Mouse (Mus musculus): ENCODE results near the gene Cacul1.
A peak's percentile ranks its signal among the peaks of the same experiment; 100 is the strongest.

The Cacul1 gene

DNA sequence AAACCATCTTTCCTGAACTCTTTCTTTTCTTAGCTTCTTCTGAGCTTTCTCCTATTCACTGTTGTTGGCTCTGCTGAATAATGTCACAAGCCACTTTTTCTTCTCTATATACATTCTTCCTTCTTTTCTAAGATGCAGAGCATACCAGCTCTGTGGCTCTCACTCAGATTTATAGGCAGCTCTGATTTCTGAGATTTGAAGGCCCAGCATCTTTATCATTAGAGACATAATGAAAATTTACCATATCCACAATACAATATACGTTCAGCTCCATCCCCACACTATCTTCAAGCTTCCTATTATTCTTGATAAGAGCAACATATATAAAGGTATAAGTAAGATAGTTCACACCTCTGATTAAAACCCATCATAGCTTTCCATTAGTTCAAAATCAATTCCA lies 50.7 kb downstream of the Cacul1 start:
- no peak for DNase-seq (ENCODE audit: low read depth, low spot score)

DNA sequence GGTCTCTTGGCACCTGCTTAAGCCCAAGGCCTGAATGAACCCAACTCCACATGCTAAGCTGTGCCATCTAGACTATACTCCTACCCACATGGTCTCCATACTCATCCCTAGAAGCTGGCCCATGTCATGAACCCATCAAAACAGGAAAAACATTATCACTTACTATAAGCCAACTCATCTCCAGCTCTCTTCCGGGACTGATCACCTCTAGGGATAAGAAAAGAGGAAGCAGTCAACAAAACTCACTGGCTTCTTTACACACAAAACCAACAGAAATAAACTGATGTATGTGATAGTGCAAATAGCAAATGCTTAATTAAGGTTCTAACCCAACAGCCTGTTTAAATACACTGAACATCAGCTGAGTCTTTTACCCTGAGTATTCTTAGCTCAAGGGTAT lies 51.5 kb downstream of the Cacul1 start:
- DNase-seq (ENCODE audit: low read depth, low spot score): no peak

DNA sequence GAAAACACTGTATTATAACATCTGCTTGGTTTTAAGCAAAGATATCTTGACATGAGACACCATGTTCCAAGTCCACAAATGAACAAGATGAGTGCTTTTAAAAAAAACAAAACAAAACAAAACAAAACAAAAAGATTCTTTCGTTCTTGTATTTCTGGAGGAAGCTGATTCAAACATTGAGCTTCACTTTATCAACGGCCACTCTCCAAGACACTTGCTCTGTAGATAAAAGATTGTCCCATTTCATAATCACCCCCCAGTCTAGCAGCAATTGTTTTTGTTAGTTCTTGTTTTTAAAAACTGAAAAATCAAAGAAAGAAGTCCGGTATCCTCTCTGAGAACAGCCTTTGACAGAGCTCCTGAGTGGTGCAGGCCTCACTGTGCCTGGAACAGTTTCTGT lies 52.2 kb downstream of the Cacul1 start:
- DNase-seq (ENCODE audit: low read depth, low spot score): no peak

DNA sequence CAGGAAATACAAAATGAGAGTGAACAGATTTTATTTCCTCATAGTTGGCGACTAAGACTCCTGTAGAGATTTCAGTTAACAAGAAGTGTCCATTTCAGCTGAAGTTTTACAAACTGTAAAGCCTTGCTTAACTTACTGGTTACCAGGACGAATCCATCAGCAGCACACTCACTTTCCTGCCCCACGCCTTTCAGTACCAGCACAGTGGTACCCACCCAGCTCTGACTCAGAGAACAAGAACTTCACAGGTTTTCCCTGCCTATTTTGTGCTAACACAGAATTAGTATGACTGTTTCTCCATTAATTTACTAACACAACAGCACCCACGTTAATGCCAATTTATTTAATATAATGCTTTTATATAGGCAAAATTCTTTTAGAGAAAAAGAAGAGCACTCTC lies 53.9 kb downstream of the Cacul1 start:
- peak; percentile 81 for DNase-seq (ENCODE audit: low read depth, low spot score)

DNA sequence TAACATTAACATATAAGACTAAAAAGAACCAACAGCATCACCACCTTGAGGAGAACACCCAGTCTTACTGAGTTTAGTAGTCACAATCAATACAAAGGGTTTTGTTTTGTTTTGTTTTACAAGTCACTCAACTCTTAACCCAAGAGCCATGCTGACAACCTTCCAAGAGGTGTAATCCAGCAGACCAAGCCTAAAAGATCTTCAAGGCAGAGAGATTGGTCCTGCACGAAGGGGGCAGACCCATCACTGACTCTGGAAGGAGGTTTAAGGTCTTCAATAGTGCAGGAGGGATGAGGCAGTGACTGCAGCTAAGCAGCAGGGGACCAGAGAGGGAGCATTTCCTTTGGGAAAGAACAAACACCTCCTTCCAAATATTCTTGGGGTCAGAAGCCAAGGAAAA lies 55.7 kb downstream of the Cacul1 start:
- no peak for DNase-seq (ENCODE audit: low read depth, low spot score)

DNA sequence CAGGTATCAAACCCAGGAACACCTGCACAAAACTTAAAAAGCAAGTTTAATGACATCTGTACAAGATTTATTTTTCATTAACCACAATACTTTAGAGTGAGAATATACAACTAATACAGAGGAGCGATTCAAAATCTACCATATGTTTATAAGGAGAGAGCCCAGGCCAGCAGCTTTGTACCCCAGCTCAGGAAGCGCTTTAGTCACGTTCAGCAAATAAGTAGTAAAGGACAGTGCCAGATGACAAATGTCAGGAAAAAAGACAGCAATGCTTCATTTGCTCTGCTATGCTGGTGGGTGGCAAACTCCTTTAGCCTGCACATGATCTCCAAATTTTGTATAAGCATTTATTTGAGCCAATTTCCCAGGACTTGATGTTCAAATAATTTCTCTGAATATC lies 56.1 kb downstream of the Cacul1 start:
- DNase-seq (ENCODE audit: low read depth, low spot score): no peak

DNA sequence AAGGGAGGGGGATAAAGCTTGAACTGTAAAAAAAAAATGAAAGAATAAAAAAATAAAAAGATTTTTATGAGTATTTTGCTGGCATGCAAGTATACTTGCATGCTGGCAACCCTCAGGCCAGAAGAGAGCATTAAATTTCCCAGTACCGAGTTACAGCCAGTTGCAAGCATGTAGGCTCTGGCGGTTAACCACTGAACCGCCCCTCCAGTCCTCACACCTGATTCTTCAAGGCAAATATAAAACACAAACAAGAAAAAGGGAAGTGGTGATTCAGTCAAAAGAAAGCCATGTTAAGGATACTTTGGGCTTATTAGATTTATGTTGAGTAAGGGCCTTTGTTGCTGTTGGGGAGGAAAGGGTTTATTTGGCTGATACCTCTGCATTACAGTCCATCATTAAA lies 60.7 kb downstream of the Cacul1 start:
- no peak for DNase-seq (ENCODE audit: low read depth, low spot score)

DNA sequence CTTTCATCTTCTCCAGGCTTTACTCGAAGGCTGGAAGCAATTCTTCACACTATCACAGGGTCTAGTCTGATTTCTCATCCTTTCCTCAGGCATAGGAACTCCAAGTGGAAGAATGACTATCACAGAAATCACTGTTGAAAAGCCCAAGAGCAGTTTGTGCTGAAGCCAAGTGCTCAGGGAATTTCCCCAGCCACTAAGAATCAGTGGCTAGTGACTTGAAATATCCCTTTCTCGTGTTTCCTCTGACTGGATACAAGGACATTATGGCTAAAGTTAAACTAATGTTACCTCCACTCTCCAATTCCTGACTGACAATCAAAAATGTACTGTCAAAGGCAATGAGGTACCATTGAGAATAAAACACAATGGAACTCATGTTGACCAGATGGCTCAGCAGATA lies 65.8 kb downstream of the Cacul1 start:
- DNase-seq (ENCODE audit: low read depth, low spot score): peak; percentile 11

DNA sequence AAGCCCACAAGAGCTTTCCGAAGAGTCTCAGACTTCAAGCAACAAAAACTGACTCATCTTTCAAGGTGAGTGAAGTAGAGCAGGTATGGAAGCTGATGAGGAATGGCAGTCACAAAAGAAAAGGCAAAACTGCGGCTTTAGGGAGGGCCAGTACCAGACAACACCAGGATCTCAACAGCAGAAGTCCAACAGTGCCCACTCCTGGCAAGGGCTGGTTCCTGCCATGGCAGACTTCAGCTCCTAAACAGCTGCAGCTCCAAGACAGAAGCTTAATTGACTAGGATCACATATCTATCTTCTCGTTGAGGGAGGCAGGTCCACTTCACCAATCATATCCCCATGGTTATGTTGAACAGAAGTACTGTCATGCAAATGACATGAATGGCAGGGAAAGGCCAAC lies 67.4 kb downstream of the Cacul1 start:
- peak; percentile 64 for DNase-seq (ENCODE audit: low read depth, low spot score)

DNA sequence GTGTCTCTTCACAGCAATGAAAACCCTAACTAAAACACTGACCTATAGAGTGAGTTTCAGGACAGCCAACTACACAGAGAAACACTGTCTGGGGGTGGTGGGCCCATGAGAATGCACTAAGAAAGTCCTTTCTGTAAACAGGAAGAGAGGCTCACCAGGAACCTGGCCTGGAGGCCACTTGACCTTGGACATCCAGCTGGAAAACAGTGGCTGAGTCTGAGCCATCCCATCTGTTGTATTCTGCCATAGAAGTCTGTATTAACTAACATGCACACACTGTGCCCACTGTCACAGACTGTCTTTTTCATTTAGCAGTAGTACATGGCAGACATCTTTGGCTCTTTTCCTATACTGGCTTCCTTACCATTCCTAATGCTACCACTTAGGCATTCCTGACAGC lies 80.6 kb downstream of the Cacul1 start:
- no peak for DNase-seq (ENCODE audit: low read depth, low spot score)

DNA sequence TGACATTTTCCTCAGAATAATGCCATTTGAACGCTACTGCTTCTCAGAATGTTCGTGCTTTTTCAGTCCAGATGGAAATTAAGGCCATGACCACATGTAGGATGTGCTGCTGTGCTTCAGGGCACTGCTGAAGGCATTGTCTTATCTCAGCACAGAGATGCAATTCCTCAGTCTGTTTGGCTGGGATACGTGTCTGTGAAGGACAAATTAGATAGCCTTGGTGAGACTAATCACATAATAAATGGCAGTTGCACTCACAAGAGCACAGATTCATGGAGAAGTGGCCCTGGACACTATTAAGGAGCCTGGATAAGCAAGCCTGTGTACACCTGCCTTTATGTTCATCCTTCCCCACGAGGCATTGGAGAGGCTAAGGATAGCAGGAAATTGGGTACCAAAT lies 83.7 kb downstream of the Cacul1 start:
- no peak for DNase-seq (ENCODE audit: low read depth, low spot score)

DNA sequence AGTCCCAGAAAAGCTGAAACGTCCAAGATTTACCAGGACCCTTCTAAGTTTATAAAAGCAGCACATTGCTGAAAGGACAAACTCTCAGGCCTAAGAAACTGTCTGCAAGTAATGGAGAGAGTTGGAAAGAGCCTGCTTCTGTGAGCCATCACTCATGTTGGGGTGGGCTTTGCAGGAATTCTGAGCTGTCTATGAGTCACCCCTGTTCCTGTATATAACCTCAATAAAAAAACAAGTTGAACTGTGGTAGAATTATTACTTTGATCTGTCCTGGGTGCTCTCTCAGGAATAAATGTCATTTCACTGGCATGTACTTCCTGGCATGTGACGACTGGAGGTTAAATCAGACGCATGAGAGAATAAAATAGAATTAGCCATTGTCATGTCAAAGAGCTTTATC lies 85.1 kb downstream of the Cacul1 start:
- peak; percentile 85 for DNase-seq (ENCODE audit: low read depth, low spot score)

DNA sequence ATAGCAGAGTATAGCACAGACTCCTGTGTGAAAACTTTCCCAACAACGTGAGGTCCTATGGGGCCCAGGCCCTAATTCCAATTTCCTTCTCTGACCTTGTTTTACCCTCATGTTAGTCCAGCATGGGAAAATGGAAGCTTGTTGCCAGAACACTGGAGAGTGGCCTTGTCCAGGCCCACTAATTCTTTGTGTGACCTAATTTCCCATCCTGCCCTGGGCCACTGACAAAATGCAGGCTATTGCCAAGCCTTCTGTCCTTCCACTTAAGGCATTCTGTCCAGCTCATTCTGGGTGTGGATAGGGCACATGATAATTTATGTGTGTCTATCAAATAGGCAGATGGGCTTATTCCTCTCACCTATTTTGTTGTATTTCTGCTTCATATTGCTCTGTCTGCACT lies 91.3 kb downstream of the Cacul1 start:
- no peak for DNase-seq (ENCODE audit: low read depth, low spot score)

DNA sequence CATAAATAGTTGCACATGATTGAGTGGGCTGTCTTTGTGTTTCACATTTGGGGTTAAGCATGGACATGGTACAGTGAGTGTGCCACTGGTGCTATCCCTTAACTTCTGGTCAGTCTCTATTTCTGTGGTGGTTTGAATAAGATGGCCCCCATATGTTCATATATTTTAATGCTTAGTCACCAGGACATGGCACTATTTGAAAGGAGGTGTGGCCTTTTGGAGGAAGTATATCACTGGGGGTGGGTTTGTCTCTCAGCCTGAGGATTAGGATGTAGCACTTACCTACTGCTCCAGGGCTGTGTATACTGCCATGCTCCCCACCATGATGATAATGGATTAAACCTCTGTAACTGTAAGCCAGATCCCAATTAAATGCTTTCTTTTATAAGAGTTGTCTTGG lies 95.6 kb downstream of the Cacul1 start:
- DNase-seq (ENCODE audit: low read depth, low spot score): peak; percentile 55

DNA sequence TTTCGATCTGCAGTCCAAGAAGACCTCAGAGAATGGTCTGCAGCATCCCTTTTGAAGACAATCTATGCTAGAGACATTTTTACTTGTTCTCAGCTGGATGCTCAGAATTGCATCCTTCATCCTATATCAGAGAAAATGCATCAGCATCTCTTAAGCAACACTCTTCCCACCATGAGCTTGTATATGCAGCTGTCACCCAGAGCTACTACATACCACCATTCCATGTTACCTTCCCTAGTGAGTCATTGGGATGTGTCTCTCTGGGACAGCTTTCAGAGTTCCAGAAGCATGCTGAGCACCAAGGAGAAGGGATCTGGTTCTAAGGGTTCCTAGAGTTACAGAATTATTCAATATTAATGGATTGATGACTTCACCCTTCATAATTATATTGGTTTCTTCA lies 102.0 kb downstream of the Cacul1 start:
- DNase-seq (ENCODE audit: low read depth, low spot score): no peak

DNA sequence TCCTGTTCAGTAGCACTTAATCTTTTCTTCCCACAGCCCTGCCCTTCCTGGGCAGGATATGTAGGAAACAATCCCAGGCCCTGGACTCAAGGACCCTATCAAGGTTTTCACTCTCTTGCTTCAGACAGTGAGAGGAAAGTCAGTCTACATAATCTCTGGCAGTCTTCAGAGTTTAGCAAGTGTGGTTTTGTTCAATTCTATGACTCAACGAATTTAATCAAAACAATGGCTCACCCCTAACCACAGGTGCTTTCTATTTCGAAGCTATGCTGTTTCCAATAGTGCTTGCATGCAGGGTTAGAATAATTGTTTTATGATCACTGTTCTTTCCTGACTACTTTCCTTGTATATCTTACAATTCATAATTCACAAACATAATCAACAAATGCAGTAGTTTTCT lies 103.0 kb downstream of the Cacul1 start:
- DNase-seq (ENCODE audit: low read depth, low spot score): peak; percentile 86
